Mouse (Mus musculus): Measurements from ENCODE around the gene Mrps17. TPM values are rescaled to one million over a fixed set of nuclear protein-coding genes. Genes with fewer than 3 reads are reported as not detected.

Mrps17 gene
- polyA plus RNA-seq, 1 experiment from 2014 or later, result 171 TPM

Other genes starting within 250 kb of the Mrps17 start
- gene Sfswap, start 214.3 kb upstream of the Mrps17 start, polyA plus RNA-seq (2014; fragmentation: Nextera tagmentation; extraction: Ambion mirVana), result 28.5 and 33.1 TPM in 2 replicates
- gene Mmp17, start 131.3 kb upstream of the Mrps17 start, polyA plus RNA-seq (2014; fragmentation: Nextera tagmentation; extraction: Ambion mirVana), result 1.1 TPM in 2 replicates
- gene Zfp11, start 45.4 kb upstream of the Mrps17 start, polyA plus RNA-seq (2014; fragmentation: Nextera tagmentation; extraction: Ambion mirVana), result 3.9 and 4.6 TPM in 2 replicates
- not detected in 2 replicates for gene Sept14, start 7.0 kb upstream of the Mrps17 start, polyA plus RNA-seq (2014; fragmentation: Nextera tagmentation; extraction: Ambion mirVana)
- gene Nipsnap2, start 9.6 kb downstream of the Mrps17 start, polyA plus RNA-seq (2014; fragmentation: Nextera tagmentation; extraction: Ambion mirVana), result 363 and 384 TPM in 2 replicates
- 28.8 and 29.7 TPM in 2 replicates for gene Psph, start 72.0 kb downstream of the Mrps17 start, polyA plus RNA-seq (2014; fragmentation: Nextera tagmentation; extraction: Ambion mirVana)
- gene Sumf2, start 131.5 kb downstream of the Mrps17 start, polyA plus RNA-seq (2014; fragmentation: Nextera tagmentation; extraction: Ambion mirVana), result 26.2 and 26.8 TPM in 2 replicates
- gene Chchd2, start 172.0 kb downstream of the Mrps17 start, polyA plus RNA-seq (2014; fragmentation: Nextera tagmentation; extraction: Ambion mirVana), result 1,002 and 1,067 TPM in 2 replicates
- 3.2 and 3.4 TPM in 2 replicates for gene Zbed5, start 180.2 kb downstream of the Mrps17 start, polyA plus RNA-seq (2014; fragmentation: Nextera tagmentation; extraction: Ambion mirVana)
- 1.00 and 2.4 TPM in 2 replicates for gene Phkg1, start 183.1 kb downstream of the Mrps17 start, polyA plus RNA-seq (2014; fragmentation: Nextera tagmentation; extraction: Ambion mirVana)
- 2.9 and 3.8 TPM in 2 replicates for gene Nupr1l, start 193.0 kb downstream of the Mrps17 start, polyA plus RNA-seq (2014; fragmentation: Nextera tagmentation; extraction: Ambion mirVana)
- 13.1 and 14.5 TPM in 2 replicates for gene Vkorc1l1, start 226.5 kb downstream of the Mrps17 start, polyA plus RNA-seq (2014; fragmentation: Nextera tagmentation; extraction: Ambion mirVana)

Measured in heart, embryonic 14.5 days (tissue).